Mouse (Mus musculus) G1E-ER4 (cell line): ENCODE results near the gene Nectin1. TPM values are rescaled to one million over a fixed set of nuclear protein-coding genes. Genes with fewer than 3 reads are reported as not detected.

Experiments used
- GATA1 ChIP-seq: IDR thresholded peaks from one replicate; pipeline ENCODE4 v1.8.0; 2012; ENCODE audit warnings: low read length, inconsistent platforms
- polyA plus RNA-seq: library from polyadenylated mRNA; stranded (reverse); fragments of >175 nt; gene quantifications from 2 replicates; pipeline ENCODE4 v1.2.3, GENCODE M21; 2012

The Nectin1 gene
- polyA plus RNA-seq, 1 experiment = not detected

DNA sequence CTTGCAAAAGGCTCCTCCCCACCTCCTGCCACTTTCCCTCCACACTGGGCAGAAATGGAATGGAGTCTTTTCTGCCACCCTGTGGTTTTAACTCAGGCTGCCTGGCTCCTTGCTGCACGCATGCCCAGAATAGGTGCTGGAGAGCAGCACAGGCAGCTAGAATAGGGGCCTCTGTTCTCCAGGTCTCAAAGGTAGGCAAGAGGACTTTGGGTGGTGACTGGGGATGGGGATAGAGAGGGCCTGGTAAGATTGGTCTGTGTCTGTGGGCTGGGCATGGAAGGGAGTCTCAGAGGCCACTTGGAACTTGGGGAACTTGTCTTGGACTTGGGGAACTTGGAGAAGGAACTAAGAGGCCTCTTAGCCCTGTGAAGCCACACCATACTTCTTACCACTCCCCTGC, 27.3 kb downstream of the Nectin1 start:
- TF ChIP-seq GATA1 = no peak

DNA sequence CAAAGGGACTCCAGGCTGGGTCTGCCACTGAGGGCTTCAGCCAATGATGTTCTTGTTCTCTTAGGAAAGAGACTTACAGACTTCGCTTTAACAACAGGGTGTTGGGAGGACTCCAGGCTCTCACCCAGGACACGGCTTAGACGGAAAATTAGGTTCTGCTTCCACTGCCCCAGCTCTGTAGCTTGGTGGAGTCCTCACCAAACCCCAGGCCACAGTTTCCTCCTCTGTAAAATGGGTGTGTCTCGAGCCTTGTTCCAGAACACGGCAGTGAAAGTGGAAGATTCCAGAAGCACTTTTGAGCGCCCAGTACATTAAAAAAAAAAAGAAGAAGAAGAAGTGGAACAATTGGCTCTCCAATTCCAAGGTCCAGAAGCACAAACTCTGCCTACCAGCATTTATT, 28.7 kb downstream of the Nectin1 start:
- no peak for TF ChIP-seq GATA1

GRCm38 (mm10) chr9:43773521-43773920, 29.7 kb downstream of the Nectin1 start:
- TF ChIP-seq GATA1 = no peak

DNA sequence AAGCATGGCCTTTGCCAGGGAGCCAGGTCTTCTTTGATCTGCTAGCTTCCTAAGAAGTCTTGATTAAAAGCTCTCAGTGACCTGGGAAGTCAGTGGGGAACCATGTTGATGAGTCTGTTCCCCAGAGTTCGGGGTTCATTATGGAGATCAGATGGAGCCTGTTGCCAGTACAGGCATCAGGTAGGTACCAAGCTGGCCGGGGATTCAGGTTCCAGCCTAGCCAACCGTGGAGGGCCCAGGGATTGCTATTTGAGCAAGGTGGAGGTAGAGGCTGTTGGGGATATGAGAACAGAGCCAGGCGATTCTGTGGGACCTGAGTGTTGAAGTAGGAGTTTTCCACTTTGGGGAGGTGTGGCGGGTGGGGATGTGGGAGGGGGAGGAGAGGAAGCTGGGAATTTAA, 30.6 kb downstream of the Nectin1 start:
- no peak for TF ChIP-seq GATA1

GRCm38 (mm10) chr9:43776231-43776630, 32.4 kb downstream of the Nectin1 start:
- TF ChIP-seq GATA1 = no peak

GRCm38 (mm10) chr9:43777362-43778360, 33.9 kb downstream of the Nectin1 start:
- TF ChIP-seq GATA1 = no peak

DNA sequence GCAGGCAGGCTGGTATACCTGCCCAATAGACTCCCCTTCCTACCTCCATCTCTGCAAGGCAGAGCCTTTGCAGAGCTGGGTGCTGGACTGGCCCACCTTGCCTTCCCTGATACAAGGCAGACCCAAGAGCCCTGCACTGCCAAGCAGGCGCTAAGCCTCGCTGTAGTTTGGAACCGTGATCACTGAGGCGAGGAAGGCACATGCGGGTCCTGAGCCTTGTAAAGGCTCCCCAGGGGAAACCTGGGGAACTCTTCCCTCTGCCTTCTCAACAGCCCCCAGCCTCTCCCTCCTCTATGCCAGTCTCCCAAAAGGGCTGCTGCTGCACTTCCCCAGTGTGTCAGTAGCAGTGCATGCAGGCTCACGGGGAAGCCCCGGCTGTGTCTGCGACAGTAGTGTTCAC, 37.1 kb downstream of the Nectin1 start:
- TF ChIP-seq GATA1 = no peak

- no peak for TF ChIP-seq GATA1
Observed at GRCm38 (mm10) chr9:43782401-43782800, 38.6 kb downstream of the Nectin1 start.

DNA sequence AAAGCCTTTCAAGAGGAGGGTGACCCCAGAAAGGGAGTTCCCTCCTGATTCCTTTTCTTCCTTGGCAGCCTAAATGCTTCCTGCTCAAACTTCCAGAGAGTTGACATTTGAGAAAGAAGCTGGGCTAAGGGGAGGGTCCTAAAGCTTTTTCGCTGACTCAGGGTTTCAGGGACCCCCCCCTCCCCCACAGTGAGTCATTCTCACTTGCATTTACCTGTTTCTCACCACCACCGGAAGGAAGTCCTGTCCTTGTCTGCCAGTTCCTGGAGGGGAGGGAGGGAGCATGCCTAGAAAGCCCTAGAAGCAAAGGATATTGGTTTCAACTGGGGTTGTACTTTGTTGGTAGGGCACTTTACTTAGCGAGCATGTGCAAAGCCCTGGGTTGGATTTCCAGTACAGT, 40.2 kb downstream of the Nectin1 start:
- no peak for TF ChIP-seq GATA1

DNA sequence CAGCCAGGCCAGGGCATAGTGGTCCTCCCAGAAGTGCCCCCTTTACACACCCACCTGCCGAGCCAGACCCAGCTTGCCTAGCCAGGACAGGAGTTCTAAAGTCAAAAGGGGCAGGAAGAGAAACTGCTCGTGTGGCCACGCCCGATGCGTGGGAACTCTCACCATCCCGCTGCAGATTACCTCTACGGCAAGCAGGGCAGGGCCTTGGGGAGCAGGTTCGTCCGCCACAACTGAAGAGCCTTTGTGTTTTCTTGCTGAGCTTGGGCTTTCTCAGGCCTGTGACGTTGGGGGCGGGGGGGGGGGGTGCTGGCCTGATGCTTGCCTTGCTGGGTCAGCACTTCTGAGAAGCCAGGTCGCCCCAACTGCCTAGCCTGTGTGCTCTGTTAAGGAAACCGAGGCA, 41.1 kb downstream of the Nectin1 start:
- no peak for TF ChIP-seq GATA1

DNA sequence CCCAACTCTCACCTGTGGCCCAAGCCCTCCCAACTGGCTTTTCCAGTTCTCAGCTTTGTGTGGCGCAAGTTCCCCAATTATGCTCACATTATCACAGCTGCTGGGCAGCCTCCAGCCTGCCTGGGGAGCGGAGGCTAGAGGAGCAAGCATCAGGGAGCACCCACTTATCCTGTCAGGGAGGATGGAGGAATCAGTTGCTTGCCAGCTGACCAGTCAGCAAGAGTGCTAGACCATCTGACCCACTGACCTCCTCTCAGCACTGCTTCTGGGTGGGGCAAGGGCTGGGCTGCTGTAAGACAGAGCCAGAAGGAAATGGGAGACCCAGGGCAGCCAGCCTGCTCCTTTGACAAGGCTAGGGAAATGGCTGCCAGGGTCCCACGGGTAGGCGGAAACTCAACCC, 43.8 kb downstream of the Nectin1 start:
- TF ChIP-seq GATA1 = no peak

- no peak for TF ChIP-seq GATA1
Observed at GRCm38 (mm10) chr9:43792681-43793080, 48.9 kb downstream of the Nectin1 start.

DNA sequence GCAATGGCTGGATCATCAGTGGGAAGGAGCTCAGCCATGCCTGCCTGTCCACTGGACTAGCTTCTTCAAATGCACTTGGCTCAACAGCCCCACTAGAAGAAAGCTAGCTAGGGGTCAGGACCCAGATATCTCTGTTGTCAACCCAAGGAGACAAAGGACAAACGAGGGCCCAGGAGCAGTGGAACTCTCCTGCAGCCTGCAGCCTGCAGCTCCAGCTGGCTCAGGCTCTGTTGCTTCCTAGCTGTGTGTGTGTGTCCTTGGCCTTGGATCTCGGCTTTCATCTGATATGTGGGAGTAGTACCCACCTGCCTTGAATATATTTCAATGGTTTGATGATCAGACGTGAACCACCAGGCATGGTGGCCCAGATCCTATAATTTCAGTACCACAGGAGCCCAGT, 49.6 kb downstream of the Nectin1 start:
- no peak for TF ChIP-seq GATA1

DNA sequence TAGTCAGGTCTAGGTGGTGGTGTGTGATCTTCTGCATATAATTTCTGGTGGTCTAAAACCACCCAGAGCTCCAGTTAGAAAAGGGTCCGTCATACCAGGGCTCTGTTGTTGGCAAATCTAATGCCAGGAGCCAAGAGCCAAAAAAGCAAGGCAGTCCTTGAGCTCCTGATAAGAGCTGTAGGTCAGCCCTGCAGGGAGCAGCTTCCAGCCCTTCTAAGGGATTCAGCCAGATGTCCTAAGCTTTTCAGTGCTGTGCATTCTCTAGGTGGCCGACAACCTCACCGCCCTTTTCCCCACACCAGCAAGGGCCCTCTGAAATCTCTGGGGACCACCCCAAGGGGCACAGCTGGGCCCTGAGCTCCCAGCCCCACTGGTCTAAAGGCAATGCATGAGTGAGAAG, 52.2 kb downstream of the Nectin1 start:
- TF ChIP-seq GATA1 = no peak

DNA sequence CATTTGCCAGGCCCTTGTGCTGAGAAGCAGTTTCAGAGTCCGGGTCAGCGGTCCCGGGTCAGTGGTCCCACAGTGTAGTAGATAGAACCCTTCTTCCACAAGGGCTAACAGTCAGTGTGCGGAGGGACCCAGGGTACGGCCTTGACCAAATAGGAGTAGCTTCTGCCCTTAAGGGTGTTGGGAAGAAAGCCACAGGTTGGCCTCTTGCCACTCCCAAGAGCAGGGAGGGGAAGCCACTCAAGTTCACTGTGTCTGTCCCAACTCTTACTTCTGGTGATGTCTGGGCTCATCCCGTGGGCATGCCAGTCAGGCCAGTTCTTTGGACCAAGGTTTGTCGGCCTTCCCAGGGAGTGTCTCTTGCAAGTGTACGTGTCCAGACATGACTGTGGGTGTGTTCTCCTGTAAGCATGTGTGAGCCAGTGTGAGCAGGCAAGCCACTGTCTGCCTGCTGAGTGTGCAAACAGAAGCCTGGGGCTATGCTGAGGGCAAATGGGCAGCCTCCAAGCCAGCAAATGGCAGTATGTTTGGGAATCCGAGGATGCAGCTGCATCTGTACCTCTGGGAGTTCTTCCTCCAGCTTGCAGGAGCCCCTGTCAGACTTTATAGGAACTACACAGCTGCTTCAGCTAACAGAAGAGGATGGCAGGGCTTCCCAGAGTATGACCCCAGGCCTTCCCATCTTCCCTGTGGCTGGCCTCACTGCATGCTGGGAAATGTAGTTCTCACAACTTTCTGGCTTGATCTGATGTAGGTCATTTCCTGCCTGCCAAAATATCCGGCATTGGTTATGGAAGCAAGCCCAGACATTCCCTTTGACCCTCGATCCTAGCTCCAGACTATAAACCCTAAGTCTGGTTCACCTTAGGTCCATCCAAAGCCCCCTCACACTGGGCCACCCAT, 53.3 kb downstream of the Nectin1 start:
- TF ChIP-seq GATA1 = no peak

DNA sequence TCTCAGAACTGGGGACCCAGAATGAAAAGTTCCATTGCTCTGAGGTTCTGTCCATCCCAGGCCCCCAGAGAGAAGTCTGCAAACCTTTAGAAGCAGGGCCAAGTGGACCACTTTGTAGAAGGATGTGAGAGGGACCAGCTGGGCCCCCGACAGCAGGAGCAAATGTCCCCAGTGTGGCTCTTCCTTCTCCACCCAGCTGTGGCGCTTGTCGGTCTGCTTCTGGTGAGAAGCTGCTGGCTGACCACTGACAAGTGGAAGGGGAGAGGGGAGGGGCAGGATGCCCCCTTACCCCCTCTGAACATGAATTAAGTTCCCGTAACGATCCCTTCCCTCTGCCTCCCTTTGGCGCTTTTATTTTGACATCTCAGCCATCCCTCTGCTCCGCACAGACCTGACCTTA, 54.0 kb downstream of the Nectin1 start:
- no peak for TF ChIP-seq GATA1
